Comparison of ENCODE assay signal across 8 mouse cellular contexts in genomic region chr2:12418121-12418520, GRCm38 (mm10). TPM values are rescaled to one million over a fixed set of nuclear protein-coding genes. Genes with fewer than 3 reads are reported as not detected.
DNase-seq lines count a peak whose midpoint lies in the region; ATAC-seq and TF ChIP-seq lines count a peak whose summit lies in the region.

No protein-coding gene starts in this region.

- no peak overlapping the region for H3K27ac ChIP-seq in heart, embryonic 12.5 days (ENCODE audit: poor library complexity, severe bottlenecking)
- H3K27ac ChIP-seq in forebrain, embryonic 14.5 days (ENCODE audit: low read depth, low read length), result no peak overlapping the region
- no peak overlapping the region; the same call in 1 of the 2 replicates for H3K27ac ChIP-seq in liver, embryonic 11.5 days (ENCODE audit: low read depth, low read length)

- peak overlapping the region; percentile 94 for H3K9ac ChIP-seq in heart, embryonic 12.5 days
- H3K9ac ChIP-seq in forebrain, embryonic 14.5 days (ENCODE audit: low read length), result peak overlapping the region; percentile 79
- H3K9ac ChIP-seq in liver, embryonic 11.5 days (ENCODE audit: low read depth, low read length), result peak overlapping the region; percentile 86

- no peaks in the 10 kb centered on the region for H3K27me3 ChIP-seq in heart, embryonic 12.5 days (replicated peaks)
- no peaks in the 10 kb centered on the region for H3K27me3 ChIP-seq in G1E (ENCODE audit: insufficient read depth, low read length)
- H3K27me3 ChIP-seq in forebrain, embryonic 14.5 days (replicated peaks; ENCODE audit: control insufficient read depth, insufficient read depth, low read length), result no peaks in the 10 kb centered on the region
- no peaks in the 10 kb centered on the region for H3K27me3 ChIP-seq in liver, embryonic 11.5 days (replicated peaks; ENCODE audit: control insufficient read depth, insufficient read depth, low read length)

- H3K36me3 ChIP-seq in heart, embryonic 12.5 days, result no peaks in the 10 kb centered on the region
- H3K36me3 ChIP-seq in G1E (replicated peaks), result peaks cover 26% of the 10 kb centered on the region
- no peaks in the 10 kb centered on the region for H3K36me3 ChIP-seq in forebrain, embryonic 14.5 days (ENCODE audit: control insufficient read depth, insufficient read depth, low read length)
- H3K36me3 ChIP-seq in liver, embryonic 11.5 days (ENCODE audit: control insufficient read depth, insufficient read depth, low read length), result no peaks in the 10 kb centered on the region

- WGBS in heart, embryonic 12.5 days, result 40% methylated on average over 8 of the region's 8 CpGs
- WGBS in forebrain, embryonic 14.5 days, result 54% methylated on average over 8 of the region's 8 CpGs
- 36% methylated on average over 8 of the region's 8 CpGs for WGBS in liver, embryonic 11.5 days

- H3K4me3 ChIP-seq in heart, embryonic 12.5 days, result peak overlapping the region; percentile 91
- H3K4me3 ChIP-seq in G1E (ENCODE audit: low read depth, low read length), result peak overlapping the region; percentile 97
- H3K4me3 ChIP-seq in forebrain, embryonic 14.5 days (ENCODE audit: low read depth, low read length), result peak overlapping the region; percentile 69
- peak overlapping the region; percentile 95 for H3K4me3 ChIP-seq in liver, embryonic 11.5 days (ENCODE audit: low read depth, low read length)

- intact Hi-C loops in heart, postnatal 36 days (cut with DNase I), result loop anchor here (5.0 kb wide), 1 partner anchor 641 kb away; the partner anchor contains the start of genes Ankrd16 and Fbh1

- no peak for DNase-seq in heart, postnatal 36 days
- peak; percentile 10 for DNase-seq in G1E (ENCODE audit: low spot score)
- DNase-seq in forebrain, embryonic 14.5 days (ENCODE audit: low spot score), result no peak
- no peak for DNase-seq in liver, embryonic 11.5 days (ENCODE audit: low spot score)
- peak; percentile 16 for DNase-seq in neural tube, embryonic 10.5 days (ENCODE audit: extremely low spot score, low spot score)
- DNase-seq in ovary, postnatal 14 days (ENCODE audit: low spot score), result no peak
- DNase-seq in adrenal gland, adult 18-20 months (ENCODE audit: low spot score in 2 of 2), result no peak

- peak overlapping the region; percentile 93 for H3K4me2 ChIP-seq in heart, embryonic 12.5 days
- H3K4me2 ChIP-seq in forebrain, embryonic 14.5 days (ENCODE audit: low read length), result peak overlapping the region; percentile 68
- peak overlapping the region; percentile 87 for H3K4me2 ChIP-seq in liver, embryonic 11.5 days

- H3K4me1 ChIP-seq in heart, embryonic 12.5 days (replicated peaks), result peaks cover 23% of the 10 kb centered on the region
- H3K4me1 ChIP-seq in G1E (ENCODE audit: insufficient read depth, low read depth, low read length), result peaks cover 28% of the 10 kb centered on the region
- H3K4me1 ChIP-seq in forebrain, embryonic 14.5 days (ENCODE audit: control insufficient read depth, insufficient read depth, low read length), result peaks cover 9% of the 10 kb centered on the region
- H3K4me1 ChIP-seq in liver, embryonic 11.5 days (replicated peaks; ENCODE audit: control insufficient read depth, insufficient read depth, low read length), result peaks cover 6% of the 10 kb centered on the region; the same call in 1 of the 2 replicates

- ATAC-seq in heart, embryonic 12.5 days (ENCODE audit: insufficient number of reproducible peaks, low FRiP score), result 0 out of 2 replicates have a peak, but pooled peaks have one; percentile 52
- ATAC-seq in G1E (ENCODE audit: extremely low read depth, insufficient number of reproducible peaks, low FRiP score, poor library complexity, severe bottlenecking), result 0 out of 2 replicates have a peak, but pooled peaks have one; percentile 24
- ATAC-seq in forebrain, embryonic 14.5 days, result no peak
- peak; percentile 72 for ATAC-seq in liver, embryonic 11.5 days (replicated peaks; ENCODE audit: low FRiP score)

- H3K9me3 ChIP-seq in heart, embryonic 12.5 days (replicated peaks), result no peaks in the 10 kb centered on the region
- H3K9me3 ChIP-seq in G1E (replicated peaks), result no peaks in the 10 kb centered on the region
- H3K9me3 ChIP-seq in forebrain, embryonic 14.5 days (replicated peaks; ENCODE audit: control insufficient read depth, low read length), result no peaks in the 10 kb centered on the region
- H3K9me3 ChIP-seq in liver, embryonic 11.5 days (ENCODE audit: control insufficient read depth, low read length), result no peaks in the 10 kb centered on the region

- no peak for TF ChIP-seq CTCF in G1E (IDR thresholded peaks at IDR 0.05; ENCODE audit: low read depth, low read length)

RNA-seq across cellular contexts. Expression of gene Mindy3, which starts 1.1 kb away (rescaled TPM):
- 29.4 and 31.7 TPM in 2 replicates for polyA plus RNA-seq in heart, embryonic 12.5 days (2016; fragmentation: Nextera tagmentation; extraction: Ambion mirVana)
- 10 to 100 TPM; 14.4 to 18.9 TPM for total RNA-seq in heart, postnatal 36 days (2021)
- 62.8 and 64.4 TPM in 2 replicates for total RNA-seq in G1E (2014; fragmentation: Nextera tagmentation)
- total RNA-seq in G1E (2017), result 46.4 and 53.9 TPM in 2 replicates
- 91.7 and 113 TPM in 2 replicates for polyA plus RNA-seq in G1E (2012)
- 47.5 and 53.2 TPM in 2 replicates for polyA plus RNA-seq in forebrain, embryonic 14.5 days (2014; fragmentation: Nextera tagmentation; extraction: Ambion mirVana)
- polyA plus RNA-seq in liver, embryonic 11.5 days (2014; fragmentation: Nextera tagmentation; extraction: Ambion mirVana), result 28.8 and 33.3 TPM in 2 replicates
- 10 to 100 TPM; 38.8 to 50.6 TPM for total RNA-seq in adrenal gland, adult 18-20 months (2021)

Comparison
In these comparisons a context has a peak if more than half of its experiments do, and no peak if none do; other contexts are left out.
1. DNase-seq: peak in G1E (single experiment) and neural tube, embryonic 10.5 days (single experiment); none in heart, postnatal 36 days (0 of 2), forebrain, embryonic 14.5 days (single experiment), liver, embryonic 11.5 days (single experiment), ovary, postnatal 14 days (single experiment) and adrenal gland, adult 18-20 months (0 of 2).
2. Peak in every context shown above with its lines, with median percentiles within 50 percentile points of each other: H3K4me2 ChIP-seq, H3K4me3 ChIP-seq and H3K9ac ChIP-seq.